Mouse (Mus musculus): Measurements from ENCODE around the gene Grn. TPM values are rescaled to one million over a fixed set of nuclear protein-coding genes. Genes with fewer than 3 reads are reported as not detected.
"Not testable (repeated sequence)": the region's sequence is repeated elsewhere in the genome, so short reads cannot be mapped to it uniquely, and the experiment has no call there.

Gene Grn
- 95.4 and 100 TPM in 2 replicates for polyA plus RNA-seq (2015; fragmentation: Nextera tagmentation; extraction: Ambion mirVana)

DNA sequence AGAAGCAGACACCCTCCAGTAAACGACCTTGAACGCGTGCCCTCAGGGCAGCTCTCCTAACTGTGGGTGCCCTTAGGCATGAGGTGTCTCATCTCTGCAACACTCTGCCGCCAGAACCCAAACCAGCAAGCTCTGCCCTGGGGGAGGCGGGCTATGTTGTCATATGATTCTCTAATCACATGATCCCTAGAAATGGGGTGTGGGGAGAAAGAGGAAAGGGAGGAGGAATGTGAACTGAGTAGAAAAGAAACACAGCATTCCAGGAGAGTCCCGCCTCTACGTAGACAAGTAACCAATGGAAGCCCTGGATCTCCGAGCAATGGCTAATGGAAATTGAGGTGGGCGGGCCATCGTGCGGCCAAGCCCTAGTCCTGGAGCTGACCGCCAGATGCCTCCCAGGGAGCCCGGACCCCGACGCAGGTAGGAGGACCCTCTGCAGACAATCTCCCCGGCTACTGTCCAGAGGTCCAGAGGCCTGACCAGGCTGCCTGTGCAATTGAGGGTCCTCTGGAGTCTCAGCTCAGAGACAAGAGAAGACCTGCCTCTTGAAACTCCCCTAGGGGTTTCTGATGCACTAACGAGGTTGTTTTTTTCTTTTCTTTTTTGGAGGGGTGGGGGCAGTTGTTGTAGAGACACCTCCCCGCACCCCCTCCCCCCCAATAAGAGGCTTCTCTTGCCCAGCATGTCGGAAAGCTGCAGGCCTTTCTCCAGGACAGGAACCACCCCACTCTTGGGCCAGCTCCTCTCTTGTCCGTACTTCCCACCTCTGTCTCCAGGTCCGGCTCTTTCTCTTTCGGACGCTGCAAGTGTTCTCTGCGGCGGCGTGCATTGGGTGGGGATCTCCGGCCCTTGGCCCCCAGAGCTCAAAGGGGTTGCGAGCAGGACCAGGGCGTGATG lies at the start of gene Grn:
Grn (plus strand) TSS at position 195 of the 897 bp plus-strand sequence.
- no peaks in the 10 kb centered on the region for H3K9me3 ChIP-seq (ENCODE audit: control insufficient read depth, low read length)
- peak; percentile 93 for ATAC-seq
- peak within 1 kb of the TSS; percentile 98 for H3K4me2 ChIP-seq (ENCODE audit: low read length)
- H3K27ac ChIP-seq (ENCODE audit: low read depth, low read length), result peak within 1 kb of the TSS; percentile 79
- no peaks in the 10 kb centered on the region for H3K27me3 ChIP-seq (replicated peaks; ENCODE audit: control insufficient read depth, insufficient read depth, low read length)
- 0% methylated on average over 29 of the region's 29 CpGs for WGBS
- peaks cover 11% of the 10 kb centered on the region for H3K36me3 ChIP-seq (ENCODE audit: control insufficient read depth, insufficient read depth, low read length)
- peak within 1 kb of the TSS; percentile 69 for H3K4me3 ChIP-seq (ENCODE audit: low read length)
- H3K4me1 ChIP-seq (ENCODE audit: control insufficient read depth, insufficient read depth, low read depth, low read length), result peaks cover 14% of the 10 kb centered on the region
- H3K9ac ChIP-seq (ENCODE audit: low read depth, low read length), result peak within 1 kb of the TSS; percentile 65

DNA sequence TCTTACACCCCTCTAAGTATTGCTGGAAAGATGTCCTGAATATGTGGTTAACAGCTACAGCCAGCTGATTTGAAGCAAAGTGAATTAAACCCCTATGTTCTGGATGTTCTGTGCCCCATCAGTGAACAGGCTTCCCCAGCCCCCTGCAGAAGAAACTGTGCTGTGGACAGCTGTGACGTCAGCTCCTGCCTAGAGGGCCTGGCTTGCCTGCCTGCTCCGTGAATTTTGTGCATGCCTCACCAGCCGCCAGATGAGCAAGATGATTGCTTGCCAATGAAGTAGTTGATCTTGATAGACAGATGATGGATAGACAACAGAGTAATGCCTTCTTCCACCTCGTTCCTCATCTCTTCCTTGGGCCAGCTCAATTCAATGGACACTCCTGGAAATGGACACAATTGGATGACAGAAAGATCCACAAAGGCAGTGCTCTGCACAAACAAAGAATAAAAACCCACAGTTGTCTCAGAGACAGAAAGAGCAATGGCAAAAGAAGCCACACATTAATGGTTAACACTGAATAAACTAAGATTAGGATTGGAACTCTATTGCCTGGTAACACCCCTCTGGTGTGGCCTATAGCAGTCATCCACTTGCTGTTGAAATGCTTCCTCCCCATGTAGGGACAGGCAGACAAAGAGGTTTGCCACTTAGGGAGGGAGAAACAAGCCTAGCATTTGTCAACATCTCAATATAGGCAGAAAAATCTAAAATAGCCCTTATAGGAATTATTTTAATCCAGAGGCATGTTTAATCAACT lies 48.6 kb upstream of the Grn start:
- no peak for ATAC-seq
- no peaks in the 10 kb centered on the region for H3K27me3 ChIP-seq (replicated peaks; ENCODE audit: control insufficient read depth, insufficient read depth, low read length)

DNA sequence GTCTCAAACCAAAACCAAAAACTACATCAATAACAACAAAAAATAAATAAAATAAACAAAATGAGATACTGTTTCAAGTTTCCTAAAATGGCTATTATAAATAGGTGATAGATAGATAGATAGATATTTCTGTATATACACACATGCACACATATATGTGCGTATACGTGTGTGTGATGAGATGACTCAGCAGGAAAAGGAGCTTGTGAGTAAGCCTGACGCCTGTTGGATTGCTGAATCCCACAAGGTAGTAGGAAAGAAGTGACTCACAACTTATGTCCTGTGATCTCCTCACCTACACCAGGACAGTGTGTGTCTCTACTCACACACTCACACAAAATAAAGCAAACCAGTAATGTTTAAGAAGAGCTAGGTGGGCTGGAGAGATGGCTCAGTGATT lies 47.3 kb upstream of the Grn start:
- H3K36me3 ChIP-seq (ENCODE audit: control insufficient read depth, insufficient read depth, low read length), result no peaks in the 10 kb centered on the region
- no peaks in the 10 kb centered on the region for H3K27me3 ChIP-seq (replicated peaks; ENCODE audit: control insufficient read depth, insufficient read depth, low read length)
- no peaks in the 10 kb centered on the region for H3K4me1 ChIP-seq (ENCODE audit: control insufficient read depth, insufficient read depth, low read depth, low read length)
- H3K4me2 ChIP-seq (ENCODE audit: low read length), result no peak overlapping the region
- WGBS, result 97% methylated on average over 3 of the region's 3 CpGs
- H3K4me3 ChIP-seq (ENCODE audit: low read length), result no peak overlapping the region
- no peak overlapping the region for H3K9ac ChIP-seq (ENCODE audit: low read depth, low read length)
- H3K27ac ChIP-seq (ENCODE audit: low read depth, low read length), result no peak overlapping the region
- H3K9me3 ChIP-seq (ENCODE audit: control insufficient read depth, low read length), result no peaks in the 10 kb centered on the region
- ATAC-seq, result no peak

More for the DNA sequence above, 48.6 kb upstream of the Grn start:
- H3K4me2 ChIP-seq (ENCODE audit: low read length), result no peak overlapping the region
- H3K4me1 ChIP-seq (ENCODE audit: control insufficient read depth, insufficient read depth, low read depth, low read length), result peaks cover under 1% of the 10 kb centered on the region
- no peak overlapping the region for H3K4me3 ChIP-seq (ENCODE audit: low read length)
- H3K9me3 ChIP-seq (ENCODE audit: control insufficient read depth, low read length), result no peaks in the 10 kb centered on the region
- no peaks in the 10 kb centered on the region for H3K36me3 ChIP-seq (ENCODE audit: control insufficient read depth, insufficient read depth, low read length)
- H3K27ac ChIP-seq (ENCODE audit: low read depth, low read length), result no peak overlapping the region
- WGBS, result 38% methylated on average over 4 of the region's 4 CpGs
- H3K9ac ChIP-seq (ENCODE audit: low read depth, low read length), result no peak overlapping the region

GRCm38 (mm10) chr11:102383365-102384136 lies 46.6 kb upstream of the Grn start:
- no peak for ATAC-seq
- H3K4me1 ChIP-seq (ENCODE audit: control insufficient read depth, insufficient read depth, low read depth, low read length), result no peaks in the 10 kb centered on the region
- no peaks in the 10 kb centered on the region for H3K9me3 ChIP-seq (ENCODE audit: control insufficient read depth, low read length)
- H3K4me3 ChIP-seq (ENCODE audit: low read length), result no peak overlapping the region
- no peaks in the 10 kb centered on the region for H3K36me3 ChIP-seq (ENCODE audit: control insufficient read depth, insufficient read depth, low read length)
- H3K27ac ChIP-seq (ENCODE audit: low read depth, low read length), result no peak overlapping the region
- H3K4me2 ChIP-seq (ENCODE audit: low read length), result no peak overlapping the region
- 86% methylated on average over 1 of the region's 1 CpGs for WGBS
- H3K9ac ChIP-seq (ENCODE audit: low read depth, low read length), result no peak overlapping the region
- no peaks in the 10 kb centered on the region for H3K27me3 ChIP-seq (replicated peaks; ENCODE audit: control insufficient read depth, insufficient read depth, low read length)

- no peak overlapping the region for H3K4me3 ChIP-seq (ENCODE audit: low read length)
- ATAC-seq, result no peak
- no peak overlapping the region for H3K27ac ChIP-seq (ENCODE audit: low read depth, low read length)
- H3K27me3 ChIP-seq (replicated peaks; ENCODE audit: control insufficient read depth, insufficient read depth, low read length), result no peaks in the 10 kb centered on the region
- WGBS, result 69% methylated on average over 2 of the region's 2 CpGs
- no peaks in the 10 kb centered on the region for H3K4me1 ChIP-seq (ENCODE audit: control insufficient read depth, insufficient read depth, low read depth, low read length)
- H3K36me3 ChIP-seq (ENCODE audit: control insufficient read depth, insufficient read depth, low read length), result no peaks in the 10 kb centered on the region
- no peak overlapping the region for H3K4me2 ChIP-seq (ENCODE audit: low read length)
- H3K9ac ChIP-seq (ENCODE audit: low read depth, low read length), result no peak overlapping the region
- H3K9me3 ChIP-seq (ENCODE audit: control insufficient read depth, low read length), result no peaks in the 10 kb centered on the region
Observed at GRCm38 (mm10) chr11:102384418-102384817, 45.7 kb upstream of the Grn start.

DNA sequence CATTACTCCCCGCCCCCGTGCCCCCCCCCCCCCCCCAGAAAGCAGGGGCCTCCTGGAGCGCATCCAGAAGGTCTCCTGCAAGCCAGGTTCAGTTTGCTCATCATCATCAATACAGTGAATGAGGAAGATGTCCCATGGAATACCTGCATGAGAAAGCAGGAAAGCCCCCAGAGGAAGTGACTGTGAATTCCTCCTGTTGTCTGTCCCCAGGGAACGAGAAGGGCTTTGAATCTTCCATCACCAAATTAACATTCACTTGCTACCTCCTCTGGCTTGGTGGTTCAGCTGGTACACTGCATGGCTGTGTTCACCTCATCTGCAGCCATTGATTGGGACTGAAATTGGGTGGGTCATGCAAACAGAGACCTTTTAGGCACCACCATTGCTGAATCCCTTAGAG lies 45.0 kb upstream of the Grn start:
- Histone ChIP-seq H3K4me1 (ENCODE audit: control insufficient read depth, insufficient read depth, low read depth, low read length) (no peaks in the 10 kb centered on the region), H3K4me2 (ENCODE audit: low read length) (no peak overlapping the region), H3K9ac (ENCODE audit: low read depth, low read length) (no peak overlapping the region), H3K27me3 (replicated peaks; ENCODE audit: control insufficient read depth, insufficient read depth, low read length) (no peaks in the 10 kb centered on the region), H3K36me3 (ENCODE audit: control insufficient read depth, insufficient read depth, low read length) (no peaks in the 10 kb centered on the region), H3K4me3 (ENCODE audit: low read length) (no peak overlapping the region), H3K27ac (ENCODE audit: low read depth, low read length) (no peak overlapping the region), H3K9me3 (ENCODE audit: control insufficient read depth, low read length) (no peaks in the 10 kb centered on the region)
- ATAC-seq, result no peak
- WGBS, result 62% methylated on average over 4 of the region's 4 CpGs

- Histone ChIP-seq H3K4me1 (ENCODE audit: control insufficient read depth, insufficient read depth, low read depth, low read length) (no peaks in the 10 kb centered on the region), H3K9ac (ENCODE audit: low read depth, low read length) (no peak overlapping the region), H3K27ac (ENCODE audit: low read depth, low read length) (no peak overlapping the region), H3K9me3 (ENCODE audit: control insufficient read depth, low read length) (no peaks in the 10 kb centered on the region), H3K27me3 (replicated peaks; ENCODE audit: control insufficient read depth, insufficient read depth, low read length) (no peaks in the 10 kb centered on the region), H3K4me2 (ENCODE audit: low read length) (no peak overlapping the region), H3K36me3 (ENCODE audit: control insufficient read depth, insufficient read depth, low read length) (no peaks in the 10 kb centered on the region), H3K4me3 (ENCODE audit: low read length) (no peak overlapping the region)
- WGBS, result 77% methylated on average over 5 of the region's 5 CpGs
- ATAC-seq, result no peak
Observed at GRCm38 (mm10) chr11:102386121-102386520, 44.0 kb upstream of the Grn start.

GRCm38 (mm10) chr11:102389436-102389835 lies 40.7 kb upstream of the Grn start:
- not testable (repeated sequence) for H3K27ac ChIP-seq (ENCODE audit: low read depth, low read length); ATAC-seq
- WGBS, result 78% methylated on average over 4 of the region's 5 CpGs

More at GRCm38 (mm10) chr11:102389436-102389835, 40.7 kb upstream of the Grn start:
- H3K4me3 ChIP-seq (ENCODE audit: low read length); H3K4me2 ChIP-seq (ENCODE audit: low read length); H3K27me3 ChIP-seq (replicated peaks; ENCODE audit: control insufficient read depth, insufficient read depth, low read length); H3K36me3 ChIP-seq (ENCODE audit: control insufficient read depth, insufficient read depth, low read length); H3K4me1 ChIP-seq (ENCODE audit: control insufficient read depth, insufficient read depth, low read depth, low read length); H3K9ac ChIP-seq (ENCODE audit: low read depth, low read length); H3K9me3 ChIP-seq (ENCODE audit: control insufficient read depth, low read length): not testable (repeated sequence)
